Comparison of ENCODE assay signal across 8 mouse cellular contexts in the genomic region with DNA sequence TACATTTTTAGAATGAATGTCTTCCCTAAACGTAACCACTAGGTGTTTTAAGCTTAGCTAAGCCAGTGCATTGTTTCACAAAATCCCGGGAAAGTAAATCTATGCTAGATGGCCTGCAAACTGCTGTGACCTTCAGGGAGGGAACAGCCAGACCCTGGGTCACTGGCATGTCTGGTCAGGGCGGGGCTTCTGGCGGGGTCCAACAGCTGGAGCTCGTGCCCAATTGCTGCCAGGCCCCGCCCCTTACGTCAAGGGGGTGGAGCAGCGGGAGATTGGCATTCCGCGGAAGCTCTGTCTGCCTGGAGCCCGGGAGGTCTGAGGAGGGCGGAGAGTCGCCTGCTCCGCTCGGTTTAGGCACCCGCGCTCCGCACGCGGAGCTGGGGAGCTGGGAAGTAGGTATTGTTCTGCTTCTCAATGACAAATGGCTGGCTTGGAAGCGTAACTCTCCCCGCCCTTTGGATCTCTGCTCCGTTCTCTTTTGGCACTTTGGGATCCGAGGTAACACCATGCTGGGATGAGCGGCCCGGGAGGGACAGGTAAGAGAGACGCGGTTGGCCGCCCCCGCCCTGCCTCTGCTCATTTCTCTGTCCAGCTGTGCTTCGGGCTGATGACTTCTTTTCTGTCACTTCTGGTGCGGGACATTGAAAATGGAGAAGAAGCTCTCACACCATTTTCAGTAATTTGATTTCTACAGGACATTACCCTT. TPM values are rescaled to one million over a fixed set of nuclear protein-coding genes. Genes with fewer than 3 reads are reported as not detected.
A peak's percentile ranks its signal among the peaks of the same experiment; 100 is the strongest.
DNase-seq lines count a peak whose midpoint lies in the region; ATAC-seq and TF ChIP-seq lines count a peak whose summit lies in the region.

No protein-coding gene starts in this region.

- peak; percentile 21; the same call in 1 of the 2 replicates for TF ChIP-seq CTCF in kidney, postnatal 0 days (IDR thresholded peaks at IDR 0.05; ENCODE audit: low read depth)

- no peaks in the 10 kb centered on the region for H3K36me3 ChIP-seq in heart, embryonic 12.5 days
- H3K36me3 ChIP-seq in kidney, postnatal 0 days (ENCODE audit: insufficient read depth, low read length): no peaks in the 10 kb centered on the region
- no peaks in the 10 kb centered on the region for H3K36me3 ChIP-seq in liver, embryonic 11.5 days (ENCODE audit: control insufficient read depth, insufficient read depth, low read length)
- H3K36me3 ChIP-seq in stomach, embryonic 14.5 days (ENCODE audit: control insufficient read depth, insufficient read depth, low read length): no peaks in the 10 kb centered on the region

- peak overlapping the region; percentile 75 for H3K4me2 ChIP-seq in heart, embryonic 12.5 days
- peak overlapping the region; percentile 93 for H3K4me2 ChIP-seq in kidney, postnatal 0 days (ENCODE audit: low read length)
- H3K4me2 ChIP-seq in liver, embryonic 11.5 days: peak overlapping the region; percentile 78
- peak overlapping the region; percentile 85 for H3K4me2 ChIP-seq in stomach, embryonic 14.5 days (replicated peaks; ENCODE audit: low read depth, low read length)

- H3K4me1 ChIP-seq in heart, embryonic 12.5 days (replicated peaks): peaks cover 20% of the 10 kb centered on the region
- no peaks in the 10 kb centered on the region; the same call in 1 of the 2 replicates for H3K4me1 ChIP-seq in kidney, postnatal 0 days (replicated peaks; ENCODE audit: insufficient read depth, low read length)
- H3K4me1 ChIP-seq in liver, embryonic 11.5 days (replicated peaks; ENCODE audit: control insufficient read depth, insufficient read depth, low read length): peaks cover 17% of the 10 kb centered on the region; the same call in 1 of the 2 replicates
- no peaks in the 10 kb centered on the region for H3K4me1 ChIP-seq in stomach, embryonic 14.5 days (ENCODE audit: control insufficient read depth, insufficient read depth, low read length)

- H3K4me3 ChIP-seq in heart, embryonic 12.5 days: peak overlapping the region; percentile 58
- peak overlapping the region; percentile 74 for H3K4me3 ChIP-seq in kidney, postnatal 0 days (replicated peaks; ENCODE audit: low read depth, low read length)
- H3K4me3 ChIP-seq in liver, embryonic 11.5 days (ENCODE audit: low read depth, low read length): peak overlapping the region; percentile 66
- peak overlapping the region; percentile 61 for H3K4me3 ChIP-seq in stomach, embryonic 14.5 days (ENCODE audit: low read depth, low read length)

- ATAC-seq in erythroid progenitor cell, adult 5-6 weeks (replicated peaks; ENCODE audit: low FRiP score, poor library complexity, severe bottlenecking): peak; percentile 99
- peak; percentile 99 for ATAC-seq in heart, embryonic 12.5 days (ENCODE audit: insufficient number of reproducible peaks, low FRiP score)
- ATAC-seq in kidney, postnatal 0 days (replicated peaks; ENCODE audit: low FRiP score, low read depth): peak; percentile 99
- peak; percentile 98 for ATAC-seq in liver, embryonic 11.5 days (replicated peaks; ENCODE audit: low FRiP score)
- peak; percentile 97 for ATAC-seq in stomach, embryonic 14.5 days (ENCODE audit: insufficient number of reproducible peaks, insufficient read depth, low FRiP score, low read depth)

- no peaks in the 10 kb centered on the region for H3K27me3 ChIP-seq in heart, embryonic 12.5 days (replicated peaks)
- no peaks in the 10 kb centered on the region for H3K27me3 ChIP-seq in kidney, postnatal 0 days (ENCODE audit: insufficient read depth, low read length)
- no peaks in the 10 kb centered on the region for H3K27me3 ChIP-seq in liver, embryonic 11.5 days (replicated peaks; ENCODE audit: control insufficient read depth, insufficient read depth, low read length)
- H3K27me3 ChIP-seq in stomach, embryonic 14.5 days (ENCODE audit: control insufficient read depth, insufficient read depth, low read length): no peaks in the 10 kb centered on the region

- H3K9me3 ChIP-seq in heart, embryonic 12.5 days (replicated peaks): no peaks in the 10 kb centered on the region
- H3K9me3 ChIP-seq in kidney, postnatal 0 days (replicated peaks; ENCODE audit: low read length): no peaks in the 10 kb centered on the region
- H3K9me3 ChIP-seq in liver, embryonic 11.5 days (ENCODE audit: control insufficient read depth, low read length): no peaks in the 10 kb centered on the region
- no peaks in the 10 kb centered on the region for H3K9me3 ChIP-seq in stomach, embryonic 14.5 days (ENCODE audit: control insufficient read depth, low read depth, low read length)

- DNase-seq in CD4-positive helper T cell, adult 2 months (ENCODE audit: low read depth, low spot score): peak; percentile 91
- DNase-seq in brain, embryonic 18.5 days (ENCODE audit: low read depth, low spot score): peak; percentile 61
- peak; percentile 97 for DNase-seq in kidney, postnatal 0 days (ENCODE audit: low spot score)
- peak; percentile 95 for DNase-seq in liver, embryonic 11.5 days (ENCODE audit: low spot score)
- peak; percentile 89 for DNase-seq in naive thymus-derived CD4-positive, alpha-beta T cell, adult 2 months (ENCODE audit: low read depth)

- under 1% methylated on average over 32 of the region's 32 CpGs for WGBS in heart, embryonic 12.5 days
- under 1% methylated on average over 32 of the region's 32 CpGs for WGBS in kidney, postnatal 0 days
- WGBS in liver, embryonic 11.5 days: 1% methylated on average over 32 of the region's 32 CpGs
- WGBS in stomach, embryonic 14.5 days: under 1% methylated on average over 32 of the region's 32 CpGs

- peak overlapping the region; percentile 72 for H3K9ac ChIP-seq in heart, embryonic 12.5 days
- peak overlapping the region; percentile 66 for H3K9ac ChIP-seq in kidney, postnatal 0 days (ENCODE audit: low read depth, low read length)
- H3K9ac ChIP-seq in liver, embryonic 11.5 days (ENCODE audit: low read depth, low read length): peak overlapping the region; percentile 66
- peak overlapping the region; percentile 33 for H3K9ac ChIP-seq in stomach, embryonic 14.5 days (replicated peaks; ENCODE audit: low read depth, low read length)

- peak overlapping the region; percentile 24; the same call in 1 of the 2 replicates for H3K27ac ChIP-seq in heart, embryonic 12.5 days (ENCODE audit: poor library complexity, severe bottlenecking)
- H3K27ac ChIP-seq in kidney, postnatal 0 days: peak overlapping the region; percentile 68
- peak overlapping the region; percentile 21; the same call in 1 of the 2 replicates for H3K27ac ChIP-seq in liver, embryonic 11.5 days (ENCODE audit: low read depth, low read length)
- H3K27ac ChIP-seq in stomach, embryonic 14.5 days (ENCODE audit: low read length): no peak overlapping the region

RNA-seq across cellular contexts. Expression of a gene that starts 35.2 kb away (rescaled TPM):
- 54.1 and 80.5 TPM in 2 replicates for total RNA-seq in erythroid progenitor cell, adult 5-6 weeks (2015; ENCODE audit: low replicate concordance)
- total RNA-seq in erythroid progenitor cell, adult 5-6 weeks (2017; ENCODE audit: low replicate concordance): 18.4 and 38.5 TPM in 2 replicates
- polyA plus RNA-seq in heart, embryonic 12.5 days (2016; fragmentation: Nextera tagmentation; extraction: Ambion mirVana): 124 and 127 TPM in 2 replicates
- polyA plus RNA-seq in kidney, postnatal 0 days (2015; fragmentation: Nextera tagmentation; extraction: Ambion mirVana): 162 and 163 TPM in 2 replicates
- polyA plus RNA-seq in liver, embryonic 11.5 days (2014; fragmentation: Nextera tagmentation; extraction: Ambion mirVana): 125 and 127 TPM in 2 replicates
- 127 and 135 TPM in 2 replicates for polyA plus RNA-seq in stomach, embryonic 14.5 days (2014; fragmentation: Nextera tagmentation; extraction: Ambion mirVana)
